ENCODE assay signal across 24 mouse cellular contexts in the genomic region with DNA sequence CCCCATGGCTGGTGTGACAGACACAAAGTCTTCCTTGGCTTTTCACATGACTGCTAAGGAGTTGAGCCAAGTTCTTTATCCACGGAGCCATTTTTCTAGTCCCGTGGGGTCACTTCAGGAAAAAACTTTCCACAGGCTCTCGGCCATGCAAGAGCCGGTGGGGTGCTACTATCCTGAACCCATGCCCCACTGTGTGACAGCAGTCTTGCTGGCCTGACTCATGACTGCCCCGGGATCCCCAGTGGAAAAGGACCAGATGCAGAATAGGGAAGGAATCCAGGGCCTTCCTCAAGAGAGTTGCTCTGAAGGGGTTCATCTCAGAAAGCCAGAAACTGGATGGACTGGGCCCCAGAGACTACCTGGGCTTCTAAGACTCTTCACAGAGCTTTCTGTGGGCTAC.
DNase-seq lines count a peak whose midpoint lies in the region; ATAC-seq and TF ChIP-seq lines count a peak whose summit lies in the region.
"Had no signal": no experiment of that assay in that cellular context is flagged by ENCODE, and none has a peak within 500 bp of the region (broad histone marks: within the 10 kb centered on the region; RNA-seq: fewer than 3 reads in every experiment).

No protein-coding gene starts in this region.

- no peaks in the 10 kb centered on the region for H3K9me3 ChIP-seq in heart, embryonic 10.5 days
- no peaks in the 10 kb centered on the region for H3K9me3 ChIP-seq in embryonic facial prominence, embryonic 10.5 days
- no peaks in the 10 kb centered on the region for H3K9me3 ChIP-seq in hindbrain, embryonic 10.5 days
- H3K9me3 ChIP-seq in neural tube, embryonic 15.5 days (replicated peaks): no peaks in the 10 kb centered on the region
- H3K9me3 ChIP-seq: embryonic facial prominence, embryonic 12.5 days; forebrain, embryonic 15.5 days; heart, embryonic 15.5 days; limb, embryonic 12.5 days; megakaryocyte, embryonic 14.5 days; midbrain, embryonic 12.5 days; neural tube, embryonic 12.5 days had no signal

- TF ChIP-seq POLR2A in heart, adult 2 months (IDR thresholded peaks at IDR 0.05; ENCODE audit: insufficient read depth, low read depth, low read length): no peak

- H3K36me3 ChIP-seq in heart, adult 2 months (ENCODE audit: control insufficient read depth, insufficient read depth, low read length): no peaks in the 10 kb centered on the region
- H3K36me3 ChIP-seq in heart, embryonic 10.5 days: no peaks in the 10 kb centered on the region
- no peaks in the 10 kb centered on the region for H3K36me3 ChIP-seq in embryonic facial prominence, embryonic 10.5 days (replicated peaks)
- H3K36me3 ChIP-seq in hindbrain, embryonic 10.5 days: no peaks in the 10 kb centered on the region
- H3K36me3 ChIP-seq in neural tube, embryonic 15.5 days: no peaks in the 10 kb centered on the region
- H3K36me3 ChIP-seq: embryonic facial prominence, embryonic 12.5 days; forebrain, embryonic 15.5 days; heart, embryonic 15.5 days; limb, embryonic 12.5 days; midbrain, embryonic 12.5 days; neural tube, embryonic 12.5 days had no signal

- peaks cover 20% of the 10 kb centered on the region for H3K4me1 ChIP-seq in heart, adult 2 months (ENCODE audit: control insufficient read depth, insufficient read depth, low read length)
- H3K4me1 ChIP-seq in heart, embryonic 10.5 days: peaks cover 45% of the 10 kb centered on the region
- H3K4me1 ChIP-seq in embryonic facial prominence, embryonic 10.5 days: peaks cover 69% of the 10 kb centered on the region
- peaks cover 64% of the 10 kb centered on the region for H3K4me1 ChIP-seq in hindbrain, embryonic 10.5 days (replicated peaks)
- peaks cover 42% of the 10 kb centered on the region for H3K4me1 ChIP-seq in neural tube, embryonic 15.5 days

- no peak for ATAC-seq in neural tube, embryonic 15.5 days (ENCODE audit: low FRiP score)
- ATAC-seq: forebrain, embryonic 15.5 days; hindbrain, embryonic 16.5 days had no signal

- H3K27me3 ChIP-seq in heart, adult 2 months (ENCODE audit: control insufficient read depth, insufficient read depth, low read length): no peaks in the 10 kb centered on the region
- H3K27me3 ChIP-seq in heart, embryonic 10.5 days (ENCODE audit: insufficient read depth, poor library complexity, severe bottlenecking): peaks cover 6% of the 10 kb centered on the region
- peaks cover 9% of the 10 kb centered on the region; the same call in 1 of the 2 replicates for H3K27me3 ChIP-seq in embryonic facial prominence, embryonic 10.5 days (replicated peaks; ENCODE audit: low read depth, poor library complexity, severe bottlenecking)
- peaks cover 9% of the 10 kb centered on the region for H3K27me3 ChIP-seq in hindbrain, embryonic 10.5 days (ENCODE audit: insufficient read depth, poor library complexity, severe bottlenecking)
- no peaks in the 10 kb centered on the region for H3K27me3 ChIP-seq in neural tube, embryonic 15.5 days (replicated peaks)
- H3K27me3 ChIP-seq: embryonic facial prominence, embryonic 12.5 days; forebrain, embryonic 15.5 days; heart, embryonic 15.5 days; limb, embryonic 12.5 days; neural tube, embryonic 12.5 days had no signal

- no peaks in the 10 kb centered on the region for H3K79me2 ChIP-seq in heart, adult 2 months (replicated peaks; ENCODE audit: control insufficient read depth, insufficient read depth, low read length)

- no peak for TF ChIP-seq EP300 in heart, adult 2 months (IDR thresholded peaks at IDR 0.05; ENCODE audit: insufficient read depth, low read depth, low read length)

- H3K4me2 ChIP-seq in neural tube, embryonic 15.5 days: no peak overlapping the region
- H3K4me2 ChIP-seq: embryonic facial prominence, embryonic 12.5 days; forebrain, embryonic 15.5 days; heart, embryonic 15.5 days; limb, embryonic 12.5 days; liver, embryonic 11.5 days; midbrain, embryonic 12.5 days; neural tube, embryonic 12.5 days had no signal

- DNase-seq in gastrocnemius, adult 18-20 months (ENCODE audit: low spot score): peak; percentile 65
- DNase-seq in gastrocnemius, postnatal 14 days: no peak
- peak; percentile 55 to 71 for DNase-seq in heart, adult 2 months
- DNase-seq in heart, embryonic 10.5 days (ENCODE audit: low spot score): no peak
- DNase-seq in embryonic facial prominence, embryonic 10.5 days (ENCODE audit: low spot score): no peak
- DNase-seq in heart, postnatal 36 days: peak; percentile 53 to 60
- DNase-seq in hindbrain, embryonic 10.5 days (ENCODE audit: low spot score): no peak
- DNase-seq: adrenal gland, postnatal 14 days; cerebellum, adult 11 months; cerebellum, adult 9-10 months; cerebellum, postnatal 36 days; kidney, adult 9 months; lung, postnatal 4 days had no signal

- no peak overlapping the region for H3K4me3 ChIP-seq in heart, adult 2 months
- H3K4me3 ChIP-seq in heart, embryonic 10.5 days: no peak overlapping the region
- no peak overlapping the region for H3K4me3 ChIP-seq in embryonic facial prominence, embryonic 10.5 days
- no peak overlapping the region for H3K4me3 ChIP-seq in hindbrain, embryonic 10.5 days
- no peak overlapping the region for H3K4me3 ChIP-seq in neural tube, embryonic 15.5 days (replicated peaks)
- H3K4me3 ChIP-seq: embryonic facial prominence, embryonic 12.5 days; forebrain, embryonic 15.5 days; heart, embryonic 15.5 days; limb, embryonic 12.5 days; megakaryocyte, embryonic 14.5 days; midbrain, embryonic 12.5 days; myocyte; neural tube, embryonic 12.5 days had no signal

- no peak overlapping the region for H3K27ac ChIP-seq in heart, adult 2 months
- no peak overlapping the region for H3K27ac ChIP-seq in heart, embryonic 10.5 days
- peak overlapping the region; percentile 63 for H3K27ac ChIP-seq in embryonic facial prominence, embryonic 10.5 days (replicated peaks)
- no peak overlapping the region for H3K27ac ChIP-seq in hindbrain, embryonic 10.5 days
- no peak overlapping the region for H3K27ac ChIP-seq in neural tube, embryonic 15.5 days (replicated peaks)
- H3K27ac ChIP-seq: embryonic facial prominence, embryonic 12.5 days; forebrain, embryonic 15.5 days; heart, embryonic 15.5 days; midbrain, embryonic 12.5 days; neural tube, embryonic 12.5 days had no signal

- intact Hi-C loops in gastrocnemius, postnatal 14 days (cut with DNase I; ENCODE audit: low total_unique reads): no loop called here
- intact Hi-C loops in heart, adult 2 months (cut with DNase I): no loop called here
- intact Hi-C loops in heart, postnatal 36 days (cut with DNase I): loop anchor here (2.0 to 5.0 kb wide), 2 partner anchors 46 to 57 kb away; no protein-coding TSS in a partner anchor

- no peak overlapping the region for H3K9ac ChIP-seq in heart, adult 2 months (ENCODE audit: low read depth, low read length)
- no peak overlapping the region for H3K9ac ChIP-seq in neural tube, embryonic 15.5 days (replicated peaks)
- H3K9ac ChIP-seq: embryonic facial prominence, embryonic 12.5 days; forebrain, embryonic 15.5 days; heart, embryonic 15.5 days; limb, embryonic 12.5 days; midbrain, embryonic 12.5 days; neural tube, embryonic 12.5 days had no signal

- WGBS in heart, adult 2 months: 50% methylated on average over 5 of the region's 5 CpGs
- 86% methylated on average over 5 of the region's 5 CpGs for WGBS in heart, embryonic 10.5 days
- WGBS in embryonic facial prominence, embryonic 10.5 days: 93% methylated on average over 5 of the region's 5 CpGs
- 89% methylated on average over 5 of the region's 5 CpGs for WGBS in hindbrain, embryonic 10.5 days
- WGBS in neural tube, embryonic 15.5 days: 81% methylated on average over 5 of the region's 5 CpGs

- TF ChIP-seq CTCF in heart, adult 2 months (IDR thresholded peaks at IDR 0.05): no peak

Comparison
In these comparisons a context has a peak if more than half of its experiments do, and no peak if none do; other contexts are left out.
1. DNase-seq: peak in gastrocnemius, adult 18-20 months (single experiment), heart, adult 2 months (2 of 2) and heart, postnatal 36 days (2 of 2); none in gastrocnemius, postnatal 14 days (single experiment), heart, embryonic 10.5 days (single experiment), embryonic facial prominence, embryonic 10.5 days (single experiment) and hindbrain, embryonic 10.5 days (single experiment).